Mouse (Mus musculus): ENCODE measurements at regions not wholly inside any gene's neighbourhood (a gene's known extent, or its start where the extent isn't known, plus 50 kb on each side); places are given as distances from the start of the nearest gene placed in this dataset.
"Not testable (repeated sequence)": the region's sequence is repeated elsewhere in the genome, so short reads cannot be mapped to it uniquely, and the experiment has no call there.

GRCm38 (mm10) chr3:5917536-5917935 lies 166.9 kb downstream of the Gm8797 start:
- no peaks in the 10 kb centered on the region for H3K27me3 ChIP-seq (ENCODE audit: control insufficient read depth, insufficient read depth, low read length)
- no peak overlapping the region for H3K27ac ChIP-seq
- intact Hi-C loops (cut with DNase I), result no loop called here
- no peak overlapping the region for H3K9ac ChIP-seq (ENCODE audit: low read depth, low read length)
- H3K4me3 ChIP-seq, result no peak overlapping the region
- WGBS, result 9% methylated on average over 1 of the region's 1 CpGs
- TF ChIP-seq POLR2A (IDR thresholded peaks at IDR 0.05; ENCODE audit: insufficient read depth, low read depth, low read length) (no peak), EP300 (IDR thresholded peaks at IDR 0.05; ENCODE audit: insufficient read depth, low read depth, low read length) (no peak), CTCF (IDR thresholded peaks at IDR 0.05) (no peak)
- DNase-seq, result no peak
- no peaks in the 10 kb centered on the region for H3K4me1 ChIP-seq (ENCODE audit: control insufficient read depth, insufficient read depth, low read length)
- H3K36me3 ChIP-seq (ENCODE audit: control insufficient read depth, insufficient read depth, low read length), result no peaks in the 10 kb centered on the region
- H3K79me2 ChIP-seq (replicated peaks; ENCODE audit: control insufficient read depth, insufficient read depth, low read length), result no peaks in the 10 kb centered on the region

GRCm38 (mm10) chr3:5950243-5950642 lies 199.6 kb downstream of the Gm8797 start:
- H3K4me3 ChIP-seq; DNase-seq; H3K36me3 ChIP-seq (ENCODE audit: control insufficient read depth, insufficient read depth, low read length); H3K79me2 ChIP-seq (replicated peaks; ENCODE audit: control insufficient read depth, insufficient read depth, low read length); H3K27ac ChIP-seq; H3K9ac ChIP-seq (ENCODE audit: low read depth, low read length); H3K4me1 ChIP-seq (ENCODE audit: control insufficient read depth, insufficient read depth, low read length); intact Hi-C loops (cut with DNase I); H3K27me3 ChIP-seq (ENCODE audit: control insufficient read depth, insufficient read depth, low read length): not testable (repeated sequence)
- WGBS, result 82% methylated on average over 11 of the region's 11 CpGs

- H3K79me2 ChIP-seq (replicated peaks; ENCODE audit: control insufficient read depth, insufficient read depth, low read length); H3K4me3 ChIP-seq; H3K4me1 ChIP-seq (ENCODE audit: control insufficient read depth, insufficient read depth, low read length); H3K27me3 ChIP-seq (ENCODE audit: control insufficient read depth, insufficient read depth, low read length); intact Hi-C loops (cut with DNase I); H3K27ac ChIP-seq; H3K36me3 ChIP-seq (ENCODE audit: control insufficient read depth, insufficient read depth, low read length); DNase-seq; H3K9ac ChIP-seq (ENCODE audit: low read depth, low read length): not testable (repeated sequence)
- 62% methylated on average over 5 of the region's 5 CpGs for WGBS
Measured at GRCm38 (mm10) chr3:5989011-5989645, 238.5 kb downstream of the Gm8797 start.

GRCm38 (mm10) chr3:6004423-6004822 lies 253.8 kb downstream of the Gm8797 start:
- Histone ChIP-seq H3K79me2 (replicated peaks; ENCODE audit: control insufficient read depth, insufficient read depth, low read length) (no peaks in the 10 kb centered on the region), H3K27ac (no peak overlapping the region), H3K4me1 (ENCODE audit: control insufficient read depth, insufficient read depth, low read length) (no peaks in the 10 kb centered on the region), H3K4me3 (no peak overlapping the region), H3K9ac (ENCODE audit: low read depth, low read length) (no peak overlapping the region), H3K27me3 (ENCODE audit: control insufficient read depth, insufficient read depth, low read length) (no peaks in the 10 kb centered on the region), H3K36me3 (ENCODE audit: control insufficient read depth, insufficient read depth, low read length) (no peaks in the 10 kb centered on the region)
- DNase-seq, result no peak
- intact Hi-C loops (cut with DNase I), result no loop called here
- TF ChIP-seq CTCF (IDR thresholded peaks at IDR 0.05), result no peak
- no peak for TF ChIP-seq POLR2A (IDR thresholded peaks at IDR 0.05; ENCODE audit: insufficient read depth, low read depth, low read length)
- no peak for TF ChIP-seq EP300 (IDR thresholded peaks at IDR 0.05; ENCODE audit: insufficient read depth, low read depth, low read length)
- 70% methylated on average over 1 of the region's 1 CpGs for WGBS

GRCm38 (mm10) chr3:6018749-6019148 lies 268.1 kb downstream of the Gm8797 start:
- H3K9ac ChIP-seq (ENCODE audit: low read depth, low read length), result no peak overlapping the region
- no peak overlapping the region for H3K4me3 ChIP-seq
- TF ChIP-seq CTCF (IDR thresholded peaks at IDR 0.05), result no peak
- TF ChIP-seq POLR2A (IDR thresholded peaks at IDR 0.05; ENCODE audit: insufficient read depth, low read depth, low read length), result no peak
- TF ChIP-seq EP300 (IDR thresholded peaks at IDR 0.05; ENCODE audit: insufficient read depth, low read depth, low read length), result no peak
- 50% methylated on average over 1 of the region's 1 CpGs for WGBS
- H3K27ac ChIP-seq, result no peak overlapping the region
- intact Hi-C loops (cut with DNase I), result no loop called here
- H3K36me3 ChIP-seq (ENCODE audit: control insufficient read depth, insufficient read depth, low read length), result no peaks in the 10 kb centered on the region
- no peaks in the 10 kb centered on the region for H3K27me3 ChIP-seq (ENCODE audit: control insufficient read depth, insufficient read depth, low read length)
- no peaks in the 10 kb centered on the region for H3K79me2 ChIP-seq (replicated peaks; ENCODE audit: control insufficient read depth, insufficient read depth, low read length)
- H3K4me1 ChIP-seq (ENCODE audit: control insufficient read depth, insufficient read depth, low read length), result no peaks in the 10 kb centered on the region
- no peak for DNase-seq

GRCm38 (mm10) chr3:6041325-6041724 lies 290.7 kb downstream of the Gm8797 start:
- DNase-seq; H3K27me3 ChIP-seq (ENCODE audit: control insufficient read depth, insufficient read depth, low read length); intact Hi-C loops (cut with DNase I); H3K27ac ChIP-seq; H3K79me2 ChIP-seq (replicated peaks; ENCODE audit: control insufficient read depth, insufficient read depth, low read length); H3K9ac ChIP-seq (ENCODE audit: low read depth, low read length); H3K4me1 ChIP-seq (ENCODE audit: control insufficient read depth, insufficient read depth, low read length); H3K36me3 ChIP-seq (ENCODE audit: control insufficient read depth, insufficient read depth, low read length); H3K4me3 ChIP-seq: not testable (repeated sequence)
- WGBS, result 47% methylated on average over 3 of the region's 3 CpGs

Measured in heart, adult 2 months (tissue).